Mouse (Mus musculus) thymus, postnatal 10 days (tissue): ENCODE measurements at regions not wholly inside any gene's neighbourhood (a gene's known extent, or its start where the extent isn't known, plus 50 kb on each side); places are given as distances from the start of the nearest gene placed in this dataset.
A peak's percentile ranks its signal among the peaks of the same experiment; 100 is the strongest.

ENCODE experiments used
- DNase-seq, 2 experiments: peaks; one replicate each; pipeline ENCODE4 v3.0.0; 2021; ENCODE audit warnings: low spot score in 2 of 2

DNA sequence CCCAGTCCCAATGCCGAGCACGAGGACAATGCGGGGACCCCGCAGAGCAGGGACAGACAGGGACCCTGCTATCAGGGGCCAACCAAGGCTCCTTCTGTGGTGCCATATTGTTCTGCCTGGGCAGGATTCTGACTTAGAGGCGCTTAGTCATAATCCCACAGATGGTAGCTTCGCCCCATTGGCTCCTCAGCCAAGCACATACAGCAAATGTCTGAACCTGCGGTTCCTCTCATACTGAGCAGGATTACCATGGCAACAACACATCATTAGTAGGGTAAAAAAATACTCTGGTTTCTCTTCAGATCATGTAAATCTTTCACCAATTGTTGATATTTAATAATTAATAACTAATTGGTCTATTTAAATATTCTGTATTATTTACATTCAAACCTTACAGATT, 2140.3 kb upstream of the Cdh20 start:
- DNase-seq, result peak; percentile 87 to 95

- DNase-seq, result no peak
Observed at GRCm38 (mm10) chr1:102644379-102644778, 2123.9 kb upstream of the Cdh20 start.

- no peak for DNase-seq
Observed at GRCm38 (mm10) chr1:102687367-102688070, 2080.8 kb upstream of the Cdh20 start.

DNA sequence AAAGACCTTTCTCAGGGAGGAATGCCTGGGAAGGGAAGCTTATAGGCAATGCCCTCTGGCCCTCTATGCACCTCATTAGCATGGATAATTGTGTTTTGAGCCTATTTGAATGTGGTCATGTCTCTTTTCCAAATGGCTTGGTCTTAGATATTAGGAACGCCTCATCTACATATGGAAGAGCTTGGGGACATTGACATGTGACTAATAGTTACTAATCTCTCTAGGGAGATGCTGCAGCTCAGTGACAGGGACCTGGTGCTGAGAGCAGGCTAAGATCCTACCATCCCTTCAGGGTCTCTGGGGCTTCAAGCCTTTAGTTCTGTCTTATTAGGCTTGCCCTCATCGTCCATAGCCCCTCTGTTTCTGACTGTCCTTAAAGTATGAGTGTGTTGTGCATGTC, 2051.9 kb upstream of the Cdh20 start:
- no peak for DNase-seq

DNA sequence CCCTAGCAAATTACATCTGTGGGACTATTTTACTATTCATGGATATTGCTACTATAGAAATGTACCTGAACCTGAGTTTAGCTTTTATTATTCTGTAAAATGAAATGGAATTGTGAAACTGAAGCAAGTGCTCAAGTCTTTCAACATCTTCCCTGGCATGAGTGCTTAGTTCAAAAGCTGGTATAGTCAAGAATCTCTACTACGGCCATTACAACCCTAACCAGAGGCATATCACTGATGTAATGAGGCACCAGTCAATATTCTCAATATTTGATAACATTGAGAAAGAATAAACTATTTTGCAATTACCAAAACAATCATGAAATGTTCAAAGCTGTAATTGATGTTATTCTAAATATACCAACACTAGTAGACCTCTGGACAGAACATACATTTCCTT, 2034.3 kb upstream of the Cdh20 start:
- no peak for DNase-seq

- DNase-seq, result no peak
Observed at GRCm38 (mm10) chr1:102735392-102735791, 2032.9 kb upstream of the Cdh20 start.

- no peak for DNase-seq
Observed at GRCm38 (mm10) chr1:102757941-102758340, 2010.4 kb upstream of the Cdh20 start.
